Comparison of ENCODE assay signal across 8 mouse cellular contexts in genomic region chr17:56990966-56991365, GRCm38 (mm10). TPM values are rescaled to one million over a fixed set of nuclear protein-coding genes. Genes with fewer than 3 reads are reported as not detected.
A peak's percentile ranks its signal among the peaks of the same experiment; 100 is the strongest.
DNase-seq lines count a peak whose midpoint lies in the region; ATAC-seq and TF ChIP-seq lines count a peak whose summit lies in the region.
"Had no signal": no experiment of that assay in that cellular context is flagged by ENCODE, and none has a peak within 500 bp of the region (broad histone marks: within the 10 kb centered on the region; RNA-seq: fewer than 3 reads in every experiment).

No protein-coding gene starts in this region.

- H3K79me2 ChIP-seq in myocyte (ENCODE audit: control insufficient read depth, insufficient read depth): peaks cover 18% of the 10 kb centered on the region

- peak overlapping the region; percentile 89 for H3ac ChIP-seq in myocyte (ENCODE audit: control insufficient read depth, insufficient read length)

- H3K4me2 ChIP-seq in lung, embryonic 15.5 days: peak overlapping the region; percentile 89
- H3K4me2 ChIP-seq in embryonic facial prominence, embryonic 14.5 days (ENCODE audit: low read depth, low read length): peak overlapping the region; percentile 74
- H3K4me2 ChIP-seq in hindbrain, embryonic 16.5 days (ENCODE audit: low read length): peak overlapping the region; percentile 56
- H3K4me2 ChIP-seq in myocyte (ENCODE audit: low read depth): peak overlapping the region; percentile 81

- H3K9me3 ChIP-seq in lung, embryonic 15.5 days: no peaks in the 10 kb centered on the region
- no peaks in the 10 kb centered on the region for H3K9me3 ChIP-seq in embryonic facial prominence, embryonic 14.5 days (ENCODE audit: control insufficient read depth, low read length)
- H3K9me3 ChIP-seq in hindbrain, embryonic 16.5 days (ENCODE audit: control insufficient read depth, low read length): no peaks in the 10 kb centered on the region

- H3K9ac ChIP-seq in lung, embryonic 15.5 days: peak overlapping the region; percentile 81
- peak overlapping the region; percentile 83 for H3K9ac ChIP-seq in embryonic facial prominence, embryonic 14.5 days (ENCODE audit: low read depth, low read length)
- peak overlapping the region; percentile 83 for H3K9ac ChIP-seq in hindbrain, embryonic 16.5 days (ENCODE audit: low read depth, low read length)

- peak overlapping the region; percentile 74 for H3K4me3 ChIP-seq in lung, embryonic 15.5 days
- peak overlapping the region; percentile 90 for H3K4me3 ChIP-seq in embryonic facial prominence, embryonic 14.5 days (ENCODE audit: low read depth, low read length)
- H3K4me3 ChIP-seq in hindbrain, embryonic 16.5 days (ENCODE audit: low read length): peak overlapping the region; percentile 75
- peak overlapping the region; percentile 96 for H3K4me3 ChIP-seq in myocyte

- DNase-seq in lung, postnatal 10 days: no peak
- DNase-seq in embryonic facial prominence, embryonic 14.5 days (ENCODE audit: low spot score): no peak
- no peak for DNase-seq in frontal cortex, adult 2 months (ENCODE audit: extremely low spot score in 1 of 2, low spot score in 1 of 2)
- DNase-seq in adrenal gland, postnatal 14 days: no peak

- peaks cover 36% of the 10 kb centered on the region for H3K36me3 ChIP-seq in lung, embryonic 15.5 days
- peaks cover 39% of the 10 kb centered on the region for H3K36me3 ChIP-seq in embryonic facial prominence, embryonic 14.5 days (ENCODE audit: control insufficient read depth, insufficient read depth, low read length)
- peaks cover 29% of the 10 kb centered on the region for H3K36me3 ChIP-seq in hindbrain, embryonic 16.5 days (ENCODE audit: control insufficient read depth, insufficient read depth, low read length)
- peaks cover 8% of the 10 kb centered on the region for H3K36me3 ChIP-seq in myocyte (ENCODE audit: control insufficient read depth, insufficient read depth)

- ATAC-seq in lung, embryonic 15.5 days (ENCODE audit: borderline replicate concordance, extremely low read depth, low FRiP score, low TSS enrichment): no peak
- ATAC-seq in embryonic facial prominence, embryonic 14.5 days (ENCODE audit: low read depth): no peak
- no peak for ATAC-seq in hindbrain, embryonic 16.5 days

- H3K27me3 ChIP-seq in lung, embryonic 15.5 days: no peaks in the 10 kb centered on the region
- H3K27me3 ChIP-seq in embryonic facial prominence, embryonic 14.5 days (replicated peaks; ENCODE audit: control insufficient read depth, insufficient read depth, low read length): no peaks in the 10 kb centered on the region
- H3K27me3 ChIP-seq in hindbrain, embryonic 16.5 days (replicated peaks; ENCODE audit: control insufficient read depth, insufficient read depth, low read length): no peaks in the 10 kb centered on the region
- H3K27me3 ChIP-seq in myocyte (ENCODE audit: control insufficient read depth, insufficient read depth, insufficient read length): no peaks in the 10 kb centered on the region

- no peak overlapping the region for H3K27ac ChIP-seq in lung, embryonic 15.5 days
- H3K27ac ChIP-seq in embryonic facial prominence, embryonic 14.5 days (replicated peaks; ENCODE audit: low read depth, low read length): no peak overlapping the region
- no peak overlapping the region for H3K27ac ChIP-seq in hindbrain, embryonic 16.5 days (ENCODE audit: low read depth, low read length)

- TF ChIP-seq POLR2A in myocyte (IDR thresholded peaks at IDR 0.05; ENCODE audit: insufficient read length, low read depth): no peak

- WGBS in lung, embryonic 15.5 days: 67% methylated on average over 2 of the region's 2 CpGs
- 82% methylated on average over 2 of the region's 2 CpGs for WGBS in embryonic facial prominence, embryonic 14.5 days
- WGBS in hindbrain, embryonic 16.5 days: 77% methylated on average over 2 of the region's 2 CpGs

- H3K4me1 ChIP-seq in lung, embryonic 15.5 days: peaks cover 10% of the 10 kb centered on the region
- peaks cover 6% of the 10 kb centered on the region; the same call in 1 of the 2 replicates for H3K4me1 ChIP-seq in embryonic facial prominence, embryonic 14.5 days (ENCODE audit: control insufficient read depth, insufficient read depth, low read length)
- H3K4me1 ChIP-seq in hindbrain, embryonic 16.5 days (ENCODE audit: control insufficient read depth, insufficient read depth, low read depth, low read length): peaks cover 9% of the 10 kb centered on the region

TF ChIP-seq in myocyte, 11 proteins besides CTCF, POLR2A, EP300 and RAD21:
- no peak for TF ChIP-seq TCF12 (IDR thresholded peaks at IDR 0.05; ENCODE audit: insufficient read depth, poor library complexity, severe bottlenecking)
- no peak for TF ChIP-seq MYOG (IDR thresholded peaks at IDR 0.05; ENCODE audit: control insufficient read depth in 1 of 3, insufficient read depth in 1 of 3, insufficient read length in 2 of 3, low read depth in 2 of 3)
- TF ChIP-seq REST (IDR thresholded peaks at IDR 0.05; ENCODE audit: insufficient read depth, insufficient read length): no peak
- TF ChIP-seq TCF3 (IDR thresholded peaks at IDR 0.05; ENCODE audit: insufficient read length, low read depth): no peak
- TF ChIP-seq MAX (IDR thresholded peaks at IDR 0.05; ENCODE audit: low read depth): no peak
- no peak for TF ChIP-seq E2F4 (IDR thresholded peaks at IDR 0.05; ENCODE audit: insufficient read depth)
- no peak for TF ChIP-seq USF1 (IDR thresholded peaks at IDR 0.05; ENCODE audit: low read depth)
- no peak for TF ChIP-seq POLR2AphosphoS2 (IDR thresholded peaks at IDR 0.05; ENCODE audit: insufficient read length, low read depth)
- no peak for TF ChIP-seq MYOD1 (IDR thresholded peaks at IDR 0.05; ENCODE audit: control insufficient read depth in 1 of 3, insufficient read length in 2 of 3, low read depth in 2 of 3)
- TF ChIP-seq CEBPB (IDR thresholded peaks at IDR 0.05; ENCODE audit: insufficient read depth, poor library complexity, severe bottlenecking): no peak
- TF ChIP-seq SRF (IDR thresholded peaks at IDR 0.05; ENCODE audit: control insufficient read depth, insufficient read length, low read depth): no peak

RNA-seq across cellular contexts. Expression of gene Clpp, which starts 0.9 kb away (rescaled TPM):
- 135 and 136 TPM in 2 replicates for polyA plus RNA-seq in lung, embryonic 15.5 days (2015; fragmentation: Nextera tagmentation; extraction: Ambion mirVana)
- polyA plus RNA-seq in embryonic facial prominence, embryonic 14.5 days (2014; fragmentation: Nextera tagmentation; extraction: Ambion mirVana): 140 and 142 TPM in 2 replicates
- 162 and 168 TPM in 2 replicates for polyA plus RNA-seq in hindbrain, embryonic 16.5 days (2015; fragmentation: Nextera tagmentation; extraction: Ambion mirVana)
- polyA plus RNA-seq in myocyte (2012; fragmentation: generic; extraction: Trizol): 154 TPM
- polyA plus RNA-seq in frontal cortex, adult 2 months (2012; rRNA removed): 146 and 147 TPM in 2 replicates
- total RNA-seq in adrenal gland, postnatal 14 days (2021): 106 and 107 TPM in 2 replicates

RNA-seq across cellular contexts. Expression of gene Alkbh7, which starts 6.2 kb away (rescaled TPM):
- 40.0 and 40.5 TPM in 2 replicates for polyA plus RNA-seq in lung, embryonic 15.5 days (2015; fragmentation: Nextera tagmentation; extraction: Ambion mirVana)
- 35.7 and 39.8 TPM in 2 replicates for polyA plus RNA-seq in embryonic facial prominence, embryonic 14.5 days (2014; fragmentation: Nextera tagmentation; extraction: Ambion mirVana)
- polyA plus RNA-seq in hindbrain, embryonic 16.5 days (2015; fragmentation: Nextera tagmentation; extraction: Ambion mirVana): 57.8 and 64.4 TPM in 2 replicates
- polyA plus RNA-seq in myocyte (2012; fragmentation: generic; extraction: Trizol): 61.9 TPM
- 32.4 and 36.0 TPM in 2 replicates for polyA plus RNA-seq in frontal cortex, adult 2 months (2012; rRNA removed)
- total RNA-seq in adrenal gland, postnatal 14 days (2021): 65.6 and 67.0 TPM in 2 replicates

RNA-seq across cellular contexts. Expression of gene Pspn, which starts 8.9 kb away (rescaled TPM):
- polyA plus RNA-seq in lung, embryonic 15.5 days (2015; fragmentation: Nextera tagmentation; extraction: Ambion mirVana): 0.78 TPM in 1 of 2 replicates, not detected in the other
- polyA plus RNA-seq in embryonic facial prominence, embryonic 14.5 days (2014; fragmentation: Nextera tagmentation; extraction: Ambion mirVana): 0.84 TPM in 1 of 2 replicates, not detected in the other
- 0.64 TPM in 1 of 2 replicates, not detected in the other for polyA plus RNA-seq in hindbrain, embryonic 16.5 days (2015; fragmentation: Nextera tagmentation; extraction: Ambion mirVana)
- 1.1 TPM for polyA plus RNA-seq in myocyte (2012; fragmentation: generic; extraction: Trizol)
- 0.44 TPM in 1 of 2 replicates, not detected in the other for polyA plus RNA-seq in frontal cortex, adult 2 months (2012; rRNA removed)
- total RNA-seq in adrenal gland, postnatal 14 days (2021): 1.1 TPM in 1 of 2 replicates, not detected in the other
- total RNA-seq: common myeloid progenitor, adult 5-6 weeks had no signal

RNA-seq across cellular contexts. Expression of gene Acer1, which starts 9.0 kb away (rescaled TPM):
- not detected in 2 replicates for polyA plus RNA-seq in lung, embryonic 15.5 days (2015; fragmentation: Nextera tagmentation; extraction: Ambion mirVana)
- 1.3 and 2.4 TPM in 2 replicates for polyA plus RNA-seq in embryonic facial prominence, embryonic 14.5 days (2014; fragmentation: Nextera tagmentation; extraction: Ambion mirVana)
- polyA plus RNA-seq in hindbrain, embryonic 16.5 days (2015; fragmentation: Nextera tagmentation; extraction: Ambion mirVana): not detected in 2 replicates
- not detected for polyA plus RNA-seq in myocyte (2012; fragmentation: generic; extraction: Trizol)
- polyA plus RNA-seq in frontal cortex, adult 2 months (2012; rRNA removed): not detected in 2 replicates
- not detected in 2 replicates for total RNA-seq in adrenal gland, postnatal 14 days (2021)
- total RNA-seq: common myeloid progenitor, adult 5-6 weeks had no signal

RNA-seq across cellular contexts. Expression of gene Gtf2f1, which starts 20.1 kb away (rescaled TPM):
- 56.7 and 63.3 TPM in 2 replicates for polyA plus RNA-seq in lung, embryonic 15.5 days (2015; fragmentation: Nextera tagmentation; extraction: Ambion mirVana)
- polyA plus RNA-seq in embryonic facial prominence, embryonic 14.5 days (2014; fragmentation: Nextera tagmentation; extraction: Ambion mirVana): 55.4 and 55.5 TPM in 2 replicates
- polyA plus RNA-seq in hindbrain, embryonic 16.5 days (2015; fragmentation: Nextera tagmentation; extraction: Ambion mirVana): 60.2 and 68.0 TPM in 2 replicates
- 61.6 TPM for polyA plus RNA-seq in myocyte (2012; fragmentation: generic; extraction: Trizol)
- 74.7 and 86.4 TPM in 2 replicates for polyA plus RNA-seq in frontal cortex, adult 2 months (2012; rRNA removed)
- 53.7 and 63.7 TPM in 2 replicates for total RNA-seq in adrenal gland, postnatal 14 days (2021)
